Mouse (Mus musculus) retina, postnatal 7 days (tissue): ENCODE measurements around the gene Myo19.

ENCODE experiments used
- DNase-seq: peaks from one replicate; pipeline ENCODE4 v3.0.0-alpha.2; 2012; ENCODE audit warnings: low read depth, low spot score

Gene Myo19

DNA sequence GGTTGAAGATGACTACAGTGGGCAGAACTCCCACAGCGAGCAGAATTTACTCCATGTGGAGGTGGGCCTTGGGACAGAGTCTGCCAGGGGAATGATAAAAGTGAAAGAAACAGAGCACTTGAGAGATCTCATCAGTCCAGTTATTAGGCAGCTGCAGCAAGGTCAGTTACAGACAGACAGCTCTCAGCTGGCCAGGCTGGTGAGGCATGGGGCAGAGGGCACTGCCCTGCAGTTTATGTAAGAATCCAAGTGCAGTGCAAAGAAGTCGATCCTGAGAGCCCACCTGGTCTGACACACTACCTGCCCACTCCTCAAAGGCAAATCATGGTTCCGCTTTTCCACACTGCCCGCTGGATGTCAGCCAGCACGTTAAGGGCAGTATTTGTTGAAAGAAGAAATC, 6.3 kb downstream of the Myo19 start:
- no peak for DNase-seq

DNA sequence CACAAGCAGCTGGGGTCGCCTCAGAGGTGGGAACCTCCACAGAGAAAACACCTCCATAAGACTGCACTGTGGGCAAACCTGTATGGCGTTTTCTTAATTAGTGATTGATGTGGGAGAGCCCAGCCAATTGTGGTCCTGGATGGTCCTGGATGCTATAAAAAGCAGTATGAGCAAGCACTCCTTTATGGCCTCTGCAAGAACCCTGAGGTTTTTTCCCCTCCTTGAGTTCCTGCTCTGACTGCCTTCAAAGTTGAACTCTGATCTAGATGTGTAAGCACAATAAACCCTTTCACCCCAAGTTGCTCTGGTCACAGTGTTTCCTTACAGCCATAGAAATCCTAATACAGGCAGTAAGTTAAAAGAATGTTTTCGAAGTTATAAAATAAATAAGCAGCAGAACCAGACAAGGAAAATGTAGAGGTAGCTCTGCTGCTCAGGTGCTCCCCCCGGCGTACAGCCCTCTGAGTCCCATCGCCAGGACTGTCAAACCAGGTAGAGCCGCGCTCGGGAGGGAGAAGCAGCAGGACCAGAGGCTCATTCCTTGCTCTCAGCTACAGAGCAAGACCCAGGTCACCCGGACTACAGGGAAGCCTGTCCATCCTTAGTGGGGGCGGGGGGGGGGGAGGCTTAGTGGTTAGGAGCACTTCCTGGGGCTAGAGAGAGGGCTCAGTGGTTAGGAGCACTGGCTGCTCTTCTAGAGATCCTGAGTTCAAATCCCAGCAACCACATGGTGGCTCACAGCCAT, 7.0 kb downstream of the Myo19 start:
- no peak for DNase-seq

DNA sequence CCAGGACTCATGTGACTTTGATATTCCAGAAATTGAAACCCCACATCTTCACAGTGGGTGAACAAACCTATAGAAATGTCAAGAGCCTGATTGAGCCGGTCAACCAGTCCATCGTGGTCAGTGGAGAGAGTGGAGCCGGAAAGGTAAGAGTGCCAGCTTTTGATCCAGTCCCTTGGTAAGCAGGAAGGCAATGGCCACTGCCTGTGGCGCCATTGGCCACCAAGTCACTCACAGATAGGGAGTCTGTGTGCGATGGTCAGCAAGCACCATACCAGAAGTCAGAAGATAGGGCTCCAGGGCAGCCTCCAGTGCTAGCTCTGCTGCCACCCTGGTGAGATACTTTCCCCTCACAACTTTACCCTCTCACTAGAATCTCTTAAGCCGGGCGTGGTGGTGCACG, 8.1 kb downstream of the Myo19 start:
- DNase-seq, result no peak

DNA sequence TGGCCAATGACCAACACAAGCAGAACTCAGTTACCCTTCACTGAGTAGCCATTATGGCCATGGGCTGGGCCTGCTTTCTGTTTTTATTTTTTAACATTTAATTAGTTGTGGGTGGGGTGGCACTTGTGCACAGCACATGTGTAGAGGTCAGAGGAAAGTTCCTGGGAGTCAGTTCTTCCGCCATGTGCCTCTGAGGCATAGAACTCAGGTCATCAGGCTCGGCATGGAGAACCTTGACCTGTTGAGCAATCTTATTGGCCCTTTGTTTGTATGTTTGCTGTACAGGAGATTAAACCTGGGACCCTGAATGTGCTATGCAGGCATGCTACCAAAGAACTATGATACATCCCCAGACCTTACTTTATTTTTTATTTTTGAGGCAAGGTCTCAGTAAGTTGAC, 9.5 kb downstream of the Myo19 start:
- no peak for DNase-seq

DNA sequence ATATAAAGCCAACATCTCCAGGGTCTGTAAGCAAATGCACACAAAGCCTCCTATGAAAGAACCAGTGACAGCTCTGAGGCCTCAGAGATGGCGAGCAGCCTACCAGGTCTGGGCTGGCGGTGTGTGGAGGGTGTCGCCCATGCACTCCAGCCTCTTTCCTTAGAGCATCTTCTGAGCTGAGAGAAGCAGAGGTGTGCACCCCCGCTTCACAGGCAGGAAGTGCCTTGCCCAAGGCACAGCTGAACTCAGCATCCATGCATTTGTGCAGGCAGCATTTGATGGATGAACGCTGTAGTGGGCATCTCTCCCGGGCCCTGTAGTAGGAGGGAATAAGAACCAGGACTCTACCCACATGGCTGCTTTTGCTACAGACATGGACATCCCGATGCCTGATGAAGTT, 11.8 kb downstream of the Myo19 start:
- DNase-seq, result no peak

DNA sequence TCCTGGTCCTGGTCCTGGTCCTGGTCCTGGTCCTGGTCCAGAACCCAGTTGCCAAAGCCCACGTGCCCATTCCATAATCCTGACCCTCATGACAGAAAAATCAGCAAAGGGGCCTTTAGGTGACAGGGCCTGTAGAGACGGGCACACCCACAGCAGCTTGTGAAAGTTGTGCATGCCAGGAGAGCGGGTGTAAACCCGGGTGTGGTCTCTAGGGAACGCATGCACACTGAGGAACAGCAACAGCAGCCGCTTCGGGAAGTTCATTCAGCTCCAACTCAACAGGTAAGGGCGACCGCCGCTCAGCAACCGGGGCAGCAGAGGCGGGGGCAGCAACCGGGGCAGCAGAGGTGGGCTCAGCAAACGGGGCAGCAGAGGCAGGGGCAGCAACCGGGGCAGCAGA, 13.2 kb downstream of the Myo19 start:
- no peak for DNase-seq

DNA sequence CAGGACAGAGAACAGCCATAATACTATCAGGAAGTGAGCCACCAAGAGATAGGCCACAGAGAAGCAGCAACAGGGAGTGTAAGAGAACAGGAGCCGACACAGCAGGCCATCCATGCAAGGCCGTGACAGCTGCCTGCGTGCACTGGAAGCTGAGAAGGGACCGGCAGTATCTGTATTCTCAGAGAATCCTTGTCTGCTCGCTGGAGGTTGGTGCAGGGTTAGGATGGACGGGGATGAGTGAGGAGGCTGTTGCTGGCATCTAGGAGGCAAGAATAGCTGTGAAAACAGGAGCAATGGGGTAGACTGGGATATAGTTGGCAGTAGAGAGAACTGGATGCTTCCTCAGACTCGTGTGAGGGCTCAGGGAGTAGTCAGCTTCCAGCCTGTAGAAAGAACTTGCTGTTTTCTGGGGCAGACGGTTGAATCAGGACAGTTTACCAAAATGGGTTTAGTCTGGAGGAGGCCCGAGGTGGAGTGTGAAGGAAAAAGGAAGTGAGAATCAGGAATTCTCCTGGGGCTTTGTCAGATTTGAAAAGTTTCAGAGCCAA, 24.7 kb downstream of the Myo19 start:
- DNase-seq, result no peak

DNA sequence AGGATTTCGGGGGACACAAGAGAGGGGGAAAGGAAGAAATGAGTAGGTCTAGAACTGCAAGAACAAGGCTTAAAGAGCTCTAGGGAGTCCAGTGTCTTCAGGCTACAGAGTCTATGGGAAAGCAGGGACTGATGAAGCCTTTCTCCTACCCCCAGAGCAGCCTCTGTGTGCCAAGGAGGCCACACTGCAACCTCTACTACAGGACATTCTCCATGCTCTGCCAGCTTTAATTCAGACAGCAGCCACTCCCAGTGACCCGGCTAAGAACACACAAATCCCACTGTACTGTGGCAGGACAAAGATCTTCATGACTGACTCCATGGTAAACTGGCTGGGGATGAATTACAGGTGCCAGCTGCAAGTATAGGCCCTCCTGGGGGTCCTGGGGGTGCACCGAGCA, 27.1 kb downstream of the Myo19 start:
- no peak for DNase-seq

DNA sequence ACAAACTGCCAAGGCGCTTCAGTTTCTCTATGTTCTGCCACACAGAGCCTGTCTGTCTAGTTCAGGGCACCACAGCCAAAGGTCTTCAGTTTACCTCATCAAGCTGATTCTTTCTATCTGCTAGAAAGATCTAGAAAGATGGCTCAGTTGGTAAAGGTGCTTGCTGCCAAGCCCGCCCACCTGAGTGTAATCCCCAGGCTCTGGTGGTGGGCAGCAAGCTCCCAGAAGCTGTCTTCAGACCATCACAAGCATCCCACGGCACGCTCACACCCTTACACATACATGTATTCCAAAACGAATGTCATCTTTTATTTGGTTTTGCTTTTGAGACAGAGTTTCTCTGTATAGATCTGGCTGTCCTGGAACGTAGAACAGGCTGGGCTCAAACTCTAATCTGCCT, 28.5 kb downstream of the Myo19 start:
- no peak for DNase-seq

DNA sequence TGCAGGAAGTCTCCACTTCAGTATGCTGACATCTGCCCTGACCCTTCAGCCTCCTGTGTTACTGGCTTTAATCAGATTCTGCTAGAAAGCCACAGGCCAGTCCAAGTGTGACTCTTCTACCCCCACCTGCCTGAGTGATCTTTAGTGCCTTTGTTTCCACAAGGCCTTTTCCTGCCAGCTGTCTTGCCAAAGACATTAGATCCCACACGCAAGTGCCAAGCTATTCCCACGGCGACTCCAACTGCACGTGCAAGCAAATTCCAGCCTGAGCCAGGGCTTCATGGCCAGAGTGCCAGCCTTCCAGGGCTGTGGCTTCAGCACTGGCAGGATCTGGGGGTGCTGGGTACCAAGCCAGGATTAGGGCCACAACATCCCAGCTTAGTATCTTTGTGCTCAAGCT, 30.5 kb downstream of the Myo19 start:
- no peak for DNase-seq

DNA sequence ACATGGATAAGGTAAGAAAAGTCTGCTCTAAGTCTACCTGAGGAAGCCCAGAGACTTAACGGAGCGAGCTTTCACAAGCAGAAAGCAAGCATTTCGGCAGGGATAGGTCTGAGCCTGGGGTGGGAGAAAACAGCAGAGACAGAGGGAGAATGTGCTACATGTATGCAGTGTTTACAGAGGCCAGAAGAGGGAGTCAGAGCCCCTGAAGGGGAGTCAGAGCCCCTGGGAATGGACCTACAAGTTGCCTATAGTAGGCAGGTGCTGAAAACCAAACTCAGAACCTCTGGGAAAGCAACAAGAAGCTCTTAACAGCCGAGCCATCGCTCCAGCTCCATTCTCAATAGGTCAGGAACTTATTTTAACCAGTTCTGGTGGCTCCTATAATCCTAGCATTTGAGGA, 34.7 kb downstream of the Myo19 start:
- DNase-seq, result no peak

DNA sequence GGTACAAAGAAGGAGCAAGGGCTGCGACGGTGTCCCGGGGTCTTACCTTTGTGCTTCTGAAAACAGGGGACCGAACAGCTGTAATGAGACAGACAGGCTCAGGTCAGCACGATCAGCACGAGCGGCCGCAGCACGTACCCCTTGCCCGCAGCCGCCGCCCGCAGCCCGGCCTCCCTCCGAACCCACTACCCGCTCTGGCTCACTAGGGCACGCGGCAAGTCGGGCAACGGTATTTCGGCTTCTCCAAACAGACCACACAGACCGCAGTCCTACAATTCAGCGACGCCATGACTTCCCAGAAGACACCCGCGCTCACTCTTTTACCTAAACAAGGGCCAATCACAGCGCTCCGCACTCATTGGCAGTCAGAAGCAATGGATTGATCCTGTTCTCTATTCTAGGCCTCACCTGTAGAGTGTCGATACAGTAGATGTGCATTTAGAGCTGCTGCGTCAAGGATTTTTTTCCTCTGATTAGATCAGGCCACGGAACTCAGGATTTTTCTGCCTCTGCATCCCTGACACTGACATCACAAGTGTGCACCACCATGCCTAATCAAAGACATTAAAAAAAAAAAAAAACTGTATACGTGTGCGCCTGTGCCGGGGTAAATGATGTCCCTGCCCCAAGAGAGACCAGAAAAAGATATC, 36.2 kb downstream of the Myo19 start, which contains the start of gene Znhit3:
Gene Znhit3, minus strand, starts transcription at position 314 of the 650 bp plus-strand sequence.
- peak; percentile 86 for DNase-seq

DNA sequence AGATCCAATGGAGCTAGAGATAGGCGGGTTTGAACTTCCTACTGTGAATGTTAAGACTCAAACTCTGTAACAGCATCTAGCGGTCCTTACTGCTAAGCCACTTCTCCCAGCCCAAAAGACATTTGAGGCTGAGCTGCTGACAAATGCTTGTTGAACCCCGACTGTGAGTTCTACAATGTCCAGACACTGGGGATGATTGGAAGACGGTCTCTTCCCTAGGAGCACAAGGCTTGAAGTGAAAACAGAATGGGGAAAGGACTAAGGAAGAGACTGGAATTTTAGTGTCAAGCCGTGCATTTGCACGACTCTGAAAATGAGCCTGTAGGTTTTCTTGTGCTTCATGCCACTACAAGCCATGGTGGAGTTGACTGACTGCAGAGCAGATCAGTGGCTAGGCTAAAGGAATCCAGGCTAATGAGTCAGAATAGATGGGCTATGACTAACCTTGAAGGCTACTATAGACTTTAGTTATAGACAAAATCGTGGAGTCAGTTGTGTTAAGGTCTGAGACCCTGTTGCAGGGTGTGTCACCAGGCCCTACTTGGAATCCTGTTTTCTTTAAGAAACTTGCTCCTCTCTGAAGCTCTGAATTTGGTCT, 36.9 kb downstream of the Myo19 start:
- DNase-seq, result no peak

DNA sequence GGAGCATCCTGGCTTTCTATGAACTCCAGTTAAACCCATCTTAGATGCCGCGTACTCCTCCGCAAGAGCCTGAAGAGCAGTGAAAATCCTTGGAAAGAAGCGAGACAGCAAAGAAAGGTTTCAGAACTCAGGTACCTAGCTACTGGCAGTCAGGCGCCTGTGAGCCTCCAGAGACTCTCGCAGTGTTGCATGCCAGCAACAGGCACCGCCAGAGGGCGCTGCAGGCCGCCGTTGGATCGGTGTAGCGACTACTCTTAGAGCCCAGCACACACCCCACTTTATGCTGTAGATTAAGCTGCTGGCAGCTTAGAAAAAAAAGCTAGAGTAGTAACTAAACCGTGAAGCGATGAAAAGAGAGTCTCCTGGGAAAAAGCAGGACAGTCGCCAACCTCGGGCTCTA, 38.5 kb downstream of the Myo19 start:
- peak; percentile 77 for DNase-seq

DNA sequence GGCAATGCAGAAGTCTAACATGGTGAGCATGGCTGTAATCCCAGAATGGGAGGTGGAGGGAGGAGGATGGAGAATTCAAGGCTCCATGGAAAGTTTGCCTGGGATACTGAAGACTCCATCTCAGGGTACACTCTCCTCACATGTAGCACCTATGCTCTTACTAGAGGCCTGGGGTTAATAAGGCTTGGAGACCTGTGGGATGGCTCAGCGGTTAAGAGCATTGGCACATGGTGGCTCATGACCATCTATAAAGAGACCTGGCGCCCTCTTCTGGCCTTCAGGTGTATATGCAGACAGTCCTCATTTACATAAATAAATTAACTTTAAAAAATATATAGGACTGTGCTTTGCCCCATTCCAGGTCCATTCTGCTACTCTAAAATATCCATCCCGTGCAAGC, 39.3 kb downstream of the Myo19 start:
- no peak for DNase-seq

DNA sequence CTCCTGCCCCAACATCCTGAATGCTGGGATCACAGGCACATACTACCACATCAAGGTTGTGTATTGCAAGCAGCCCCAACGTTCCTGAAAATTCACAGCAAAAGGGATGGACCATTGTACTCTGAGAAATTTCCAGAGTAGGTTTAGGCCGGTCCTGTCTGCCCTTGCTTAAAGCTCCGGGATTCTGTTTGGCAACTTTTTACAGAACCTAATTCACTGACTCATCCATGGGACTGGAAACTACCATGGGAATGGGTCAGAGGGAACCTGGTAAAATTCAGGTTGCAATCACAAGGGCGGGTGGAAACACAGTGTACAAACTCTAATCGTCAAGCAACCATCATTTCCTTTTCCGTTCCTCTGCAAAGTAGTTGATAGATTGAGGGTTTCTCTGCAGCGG, 40.0 kb downstream of the Myo19 start:
- no peak for DNase-seq

DNA sequence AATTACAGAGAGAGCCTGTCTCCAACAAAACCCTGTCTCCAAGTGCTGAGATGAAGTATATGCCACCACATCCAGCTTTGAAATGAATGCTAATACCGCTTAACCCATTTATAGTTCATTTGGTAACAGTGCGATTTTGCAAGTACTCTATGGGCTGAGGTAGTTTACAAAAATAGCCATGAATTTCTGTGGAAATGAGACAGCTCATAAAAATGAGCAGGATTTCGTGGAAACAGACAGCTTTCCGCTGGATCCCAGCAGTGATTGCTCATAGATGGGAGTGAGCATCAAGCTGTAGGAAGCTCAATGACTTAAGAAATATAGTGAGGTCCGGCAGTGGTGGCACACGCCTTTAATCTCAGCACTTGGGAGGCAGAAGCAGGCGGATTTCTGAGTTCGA, 41.0 kb downstream of the Myo19 start:
- no peak for DNase-seq

DNA sequence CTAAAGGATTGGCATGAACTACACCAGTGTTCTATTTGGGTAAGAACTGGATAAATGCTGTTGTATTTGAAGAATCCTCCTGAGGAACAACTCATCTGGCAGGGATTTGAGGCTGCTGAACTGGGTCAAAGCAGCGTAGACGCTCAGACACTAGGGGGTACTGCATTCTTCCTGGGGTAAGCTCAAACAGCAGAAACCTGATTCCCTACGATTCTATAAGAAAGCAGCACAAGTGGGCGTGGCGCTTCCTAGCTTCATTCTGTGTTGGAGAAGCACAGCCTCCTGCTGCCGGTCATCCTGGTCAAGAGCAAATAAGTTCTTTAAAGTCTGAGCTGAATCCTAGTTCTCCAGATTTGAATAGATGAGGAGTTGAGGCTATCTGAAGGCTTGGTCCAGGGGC, 52.3 kb downstream of the Myo19 start:
- no peak for DNase-seq

DNA sequence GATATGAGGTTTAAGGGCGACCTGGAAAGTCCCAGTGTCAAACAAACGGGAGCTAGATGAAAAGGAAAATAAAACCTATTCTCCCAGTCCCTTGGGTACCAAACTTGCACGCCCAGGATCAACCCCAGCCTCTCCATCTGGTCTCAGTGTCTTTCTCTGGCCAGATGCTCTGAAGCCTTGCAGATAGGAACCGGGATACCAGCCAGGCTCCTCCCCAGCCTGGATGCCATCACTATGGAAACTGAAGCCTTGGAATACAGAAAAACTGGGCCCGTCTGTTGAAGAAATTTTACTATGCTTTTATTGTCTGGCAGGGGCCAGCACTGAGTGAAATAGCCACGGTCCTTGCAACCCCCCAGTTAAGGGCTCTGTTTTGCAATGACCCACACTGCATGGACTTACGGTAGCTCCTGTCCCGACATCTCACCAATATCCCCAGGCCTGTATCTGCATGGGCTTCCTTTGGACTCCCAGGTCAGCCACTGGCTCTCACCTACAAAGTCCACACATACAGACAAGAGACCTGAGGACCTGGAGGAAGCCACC, 59.6 kb downstream of the Myo19 start:
- DNase-seq, result no peak

DNA sequence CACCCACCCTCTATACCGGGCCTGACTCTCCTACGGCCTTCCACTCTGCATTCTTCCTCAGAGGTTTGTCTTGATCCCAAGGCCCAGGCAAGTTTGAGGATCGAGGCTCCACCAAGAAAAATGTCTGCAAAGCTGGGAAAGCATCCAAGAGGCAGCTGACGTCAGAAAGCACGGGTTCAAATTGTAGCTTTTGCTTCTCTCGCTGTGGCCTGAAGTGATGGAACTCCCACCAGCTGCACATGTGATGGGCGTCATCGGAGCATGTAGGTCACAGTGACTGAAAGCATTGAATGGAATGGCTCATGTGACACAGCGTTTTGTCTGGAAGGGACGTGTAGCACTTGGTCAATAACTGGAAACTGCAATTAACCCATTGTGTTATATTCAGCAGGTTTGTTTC, 60.2 kb downstream of the Myo19 start:
- DNase-seq, result no peak

DNA sequence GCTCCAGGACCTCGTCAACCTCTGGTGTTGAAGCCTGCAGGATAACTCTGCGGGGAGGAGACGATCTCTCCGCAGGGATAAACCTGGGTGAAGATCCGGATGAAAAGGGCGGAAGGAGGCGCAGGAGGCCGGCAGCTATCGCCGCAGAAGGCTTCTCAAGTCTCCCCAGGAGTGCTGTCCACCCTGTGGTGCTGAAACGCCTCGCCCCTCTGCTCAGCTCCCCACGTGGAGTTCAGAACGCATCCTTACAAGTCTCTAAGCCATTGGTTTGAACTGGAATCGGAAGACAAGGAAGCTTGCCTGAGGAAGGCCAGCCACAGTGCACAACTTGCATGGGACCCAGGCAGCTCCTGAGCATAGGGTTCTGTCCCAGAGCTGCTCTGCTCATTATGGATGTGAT, 64.0 kb downstream of the Myo19 start:
- DNase-seq, result no peak

DNA sequence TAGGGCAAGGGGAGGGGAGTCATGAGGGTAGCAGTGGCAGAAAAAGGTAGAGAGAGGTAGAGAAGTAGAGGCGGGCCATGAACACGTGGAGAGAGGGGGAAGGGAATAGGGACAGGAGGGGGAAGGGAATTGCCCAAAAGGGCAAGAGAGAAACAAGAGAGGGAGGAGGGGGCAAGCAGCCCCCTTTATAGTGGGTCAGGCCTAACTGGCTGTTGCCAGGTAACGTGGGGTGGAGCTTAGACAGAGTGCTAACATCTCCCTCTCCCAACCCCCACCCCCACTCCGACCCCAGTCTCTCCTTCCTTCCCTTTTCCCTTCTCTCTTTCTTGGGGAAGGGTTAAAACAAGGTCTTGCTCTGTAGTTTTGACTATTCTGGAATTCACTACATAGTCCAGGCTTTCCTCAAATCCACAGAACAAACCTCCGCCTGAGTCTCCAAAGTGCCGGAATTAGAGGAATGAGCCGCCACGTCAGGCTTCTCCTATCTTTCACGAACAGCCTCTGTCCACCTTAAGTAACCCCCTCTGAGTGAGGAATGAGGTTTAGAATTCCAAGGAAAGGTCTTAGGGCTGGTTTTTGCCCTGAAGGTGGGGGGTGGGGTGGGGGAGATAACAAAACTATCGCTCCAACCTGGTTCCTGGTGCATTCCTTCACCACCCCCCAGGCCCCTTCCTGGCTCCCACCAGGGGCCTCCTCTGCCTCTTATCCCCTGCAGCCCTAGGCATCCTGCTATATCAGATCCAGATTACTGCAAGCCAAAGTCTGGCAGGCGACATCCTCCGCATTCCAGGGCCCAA, 64.9 kb downstream of the Myo19 start:
- no peak for DNase-seq
